Mouse (Mus musculus): ENCODE data around the gene Calm2.

DNA sequence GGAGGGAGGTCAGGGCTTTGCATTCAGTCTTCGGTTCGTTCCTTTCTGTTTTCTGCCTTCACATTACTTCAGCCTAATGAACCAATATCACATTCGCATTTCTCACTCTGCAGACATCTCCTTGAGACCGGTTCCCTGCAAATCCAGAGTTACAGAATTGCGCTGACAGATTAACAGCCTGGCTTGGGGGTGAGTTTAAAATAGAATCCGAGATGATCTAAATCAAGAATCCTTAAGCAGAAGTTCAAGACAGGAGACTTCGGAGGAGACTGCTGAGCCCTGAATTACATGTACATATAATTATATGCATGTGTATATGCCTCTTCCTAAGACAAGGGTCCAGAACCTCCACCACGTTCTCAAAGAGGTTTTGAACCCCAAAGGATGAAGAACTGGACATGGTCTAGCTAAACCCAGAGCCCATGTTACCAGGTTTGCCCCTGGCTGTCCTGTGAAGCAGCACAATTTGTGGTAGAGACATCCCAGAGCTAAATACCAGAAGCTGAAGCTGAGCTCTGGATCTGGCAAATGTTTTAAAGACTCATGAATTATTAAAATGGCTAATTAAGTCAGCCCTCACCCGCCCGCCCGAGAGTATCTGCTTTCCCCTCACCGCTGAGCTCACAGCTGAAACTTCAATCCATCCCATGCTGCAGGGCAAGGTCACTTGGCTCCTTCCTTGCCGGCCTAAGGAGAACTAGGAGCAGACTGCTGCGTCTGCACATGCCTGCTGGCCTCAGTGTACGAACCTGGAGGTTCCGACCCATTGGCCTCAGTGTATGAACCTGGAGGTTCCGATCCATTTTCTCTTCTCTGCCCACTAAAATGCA, 14.1 kb upstream of the Calm2 start:
- TF ChIP-seq POLR2A (IDR thresholded peaks at IDR 0.05; ENCODE audit: control insufficient read depth, extremely low read depth, insufficient read depth, low read length, poor library complexity) (no peak), CTCF (IDR thresholded peaks at IDR 0.05; ENCODE audit: borderline replicate concordance, control insufficient read depth, extremely low read depth, insufficient read depth, low read length, poor library complexity) (no peak)
